Mouse (Mus musculus): ENCODE results near the gene Zfp993.
"Not testable (repeated sequence)": the region's sequence is repeated elsewhere in the genome, so short reads cannot be mapped to it uniquely, and the experiment has no call there.

GRCm38 (mm10) chr4:146603578-146604399 lies 7.0 kb upstream of the Zfp993 start:
- not testable (repeated sequence) for TF ChIP-seq CTCF, POLR2A (IDR thresholded peaks at IDR 0.05; ENCODE audit: insufficient read depth, low read depth, low read length)

Data from olfactory bulb, adult 2 months (tissue).